Mouse (Mus musculus) T-helper 17 cell (primary cell): ENCODE data around the gene Lrrc75a.

Experiments
- in situ Hi-C, 2 experiments: fragments of 300-600 bp; cut with MboI, MseI; formaldehyde crosslinking; loops; 1 replicate in 1 of 2; 2 replicates in 1 of 2; pipeline ENCODE4 v1.15.1; 2025; ENCODE audit warnings: high pct_unique_total_duplicates in 2 of 2

Lrrc75a gene

GRCm38 (mm10) chr11:62601732-62602618 lies 46.3 kb downstream of the Lrrc75a start:
- in situ Hi-C loops, result no loop called here

- in situ Hi-C loops, result loop anchor here in 1 of 2 experiments (10.0 kb wide), 1 partner anchor 1894 kb away; no protein-coding TSS in a partner anchor
These were observed 49.8 kb downstream of the Lrrc75a start for GRCm38 (mm10) chr11:62598571-62598970.

GRCm38 (mm10) chr11:62591904-62592575 lies 56.3 kb downstream of the Lrrc75a start:
- in situ Hi-C loops, result loop anchor here in 1 of 2 experiments (10.0 kb wide), 1 partner anchor 1887 kb away; no protein-coding TSS in a partner anchor

GRCm38 (mm10) chr11:62591026-62591425 lies 57.3 kb downstream of the Lrrc75a start:
- in situ Hi-C loops, result loop anchor here in 1 of 2 experiments (10.0 kb wide), 1 partner anchor 1886 kb away; no protein-coding TSS in a partner anchor

DNA sequence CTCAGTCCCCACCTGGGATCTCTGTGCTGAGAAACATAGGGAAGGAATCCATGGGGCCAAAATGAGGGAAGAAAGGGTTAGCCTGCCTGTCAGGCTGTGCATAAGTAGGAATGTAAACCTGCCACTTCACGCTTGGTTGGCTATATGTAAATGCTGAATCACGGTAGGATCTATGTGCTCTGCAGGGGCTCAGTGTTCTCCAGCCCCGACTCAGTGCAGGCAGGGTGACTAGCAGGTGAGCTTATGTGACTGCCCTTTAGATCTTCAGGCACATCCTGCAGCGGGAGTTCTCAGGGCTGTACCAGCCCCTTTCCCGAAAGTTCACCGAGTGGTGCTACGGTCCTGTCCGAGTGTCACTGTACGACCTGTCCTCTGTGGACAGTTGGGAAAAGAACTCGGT lies 58.9 kb downstream of the Lrrc75a start:
- in situ Hi-C loops, result no loop called here

DNA sequence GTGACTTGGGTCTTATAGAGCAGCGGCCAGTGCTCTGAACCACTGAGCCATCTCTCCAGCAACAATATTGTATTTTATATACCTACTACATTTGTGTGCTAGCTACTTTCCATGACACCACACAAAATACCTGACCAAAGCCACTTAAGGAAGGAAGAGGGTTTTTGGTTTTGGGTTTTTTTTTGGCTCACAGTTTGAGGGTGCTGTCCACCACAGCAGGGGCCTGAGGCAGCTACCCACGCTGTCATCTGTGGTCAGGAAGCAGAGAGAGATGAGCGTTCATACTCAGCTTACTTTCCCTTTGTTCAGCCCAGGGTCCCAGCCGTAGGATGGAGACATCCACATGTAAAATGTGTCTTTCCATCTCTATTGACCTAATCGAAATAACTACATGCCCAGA lies 61.3 kb downstream of the Lrrc75a start:
- in situ Hi-C loops, result no loop called here

DNA sequence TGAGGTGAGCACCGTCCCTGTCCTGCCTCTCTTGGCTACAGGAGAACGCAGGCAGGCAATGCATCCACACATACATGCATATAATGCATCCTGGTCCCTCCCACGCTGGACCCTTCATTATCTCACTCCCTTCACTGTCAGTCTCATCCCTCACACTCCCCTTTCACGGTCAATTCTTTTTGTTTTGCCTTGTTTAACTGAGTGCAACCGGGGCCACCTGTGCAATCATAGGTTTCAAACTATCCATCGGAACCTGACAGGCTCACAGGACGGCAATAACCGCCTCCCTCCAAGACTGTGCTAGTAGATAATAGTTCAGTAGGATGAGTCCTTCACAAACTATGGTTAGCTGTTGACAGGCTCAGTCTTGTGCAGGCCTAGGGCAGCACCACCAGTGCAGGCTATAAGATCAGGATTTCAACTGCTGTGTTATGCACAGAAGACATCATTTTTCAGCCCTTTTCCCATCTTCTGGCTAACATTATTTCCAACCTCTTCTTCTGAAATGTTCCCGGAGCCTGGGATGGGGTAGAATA lies 63.6 kb downstream of the Lrrc75a start:
- in situ Hi-C loops, result no loop called here

DNA sequence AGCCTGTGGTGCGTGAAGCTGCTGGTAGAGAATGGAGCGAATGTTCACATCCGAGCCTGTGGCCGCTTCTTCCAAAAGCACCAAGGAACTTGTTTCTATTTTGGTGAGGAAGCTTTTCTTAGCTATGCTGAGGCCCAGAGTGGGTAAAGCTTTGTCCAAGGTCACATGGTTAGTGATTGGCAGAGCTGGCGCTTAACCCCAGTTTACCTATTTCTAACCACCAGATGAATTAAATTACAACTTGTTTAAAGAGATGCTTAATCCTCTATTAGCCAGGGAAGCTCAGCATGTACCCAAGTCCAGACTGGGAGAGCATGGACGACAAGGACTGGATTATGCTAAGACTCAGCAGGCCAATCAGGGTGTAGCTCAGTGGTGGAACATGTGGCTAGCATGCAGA lies 65.3 kb downstream of the Lrrc75a start:
- in situ Hi-C loops, result no loop called here

GRCm38 (mm10) chr11:62576530-62577152 lies 71.7 kb downstream of the Lrrc75a start:
- in situ Hi-C loops, result no loop called here

DNA sequence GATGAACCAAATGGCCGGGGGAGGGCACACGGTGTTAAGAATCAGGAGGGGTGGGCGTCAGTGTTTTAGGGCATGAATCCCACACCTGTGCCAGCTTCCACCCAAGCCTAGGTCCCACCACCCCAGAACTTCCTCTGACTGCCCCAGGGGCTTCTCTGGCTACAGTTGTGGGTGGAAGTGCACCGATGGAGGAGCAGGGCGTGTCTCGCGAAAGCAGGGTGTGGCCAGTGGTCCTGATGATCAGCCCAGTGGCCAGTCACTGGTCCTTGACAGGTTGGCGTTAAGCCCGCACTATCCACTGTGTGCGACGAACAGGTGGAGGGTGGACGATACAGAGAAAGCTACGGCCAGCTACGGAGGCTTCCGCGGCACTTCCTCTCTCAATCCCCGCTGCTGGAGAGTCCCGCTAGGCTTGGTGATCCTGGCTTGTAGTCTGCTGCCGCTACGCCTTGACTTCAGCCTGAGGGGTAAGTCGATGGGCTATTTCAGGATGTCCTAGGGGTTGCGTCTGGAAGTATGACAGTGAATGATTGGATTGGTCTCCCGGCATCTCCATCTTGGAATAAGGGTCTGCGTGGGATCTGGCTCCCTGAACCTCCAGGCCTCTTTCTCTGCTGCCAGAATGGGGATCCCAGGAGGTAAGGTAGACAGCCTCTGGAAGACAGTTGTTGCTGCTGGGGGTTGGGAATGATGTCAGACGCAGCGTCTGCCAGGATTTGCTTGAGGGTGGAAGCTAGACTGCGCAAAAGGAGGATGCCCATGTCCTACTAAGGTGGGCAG lies 72.5 kb downstream of the Lrrc75a start:
- in situ Hi-C loops, result no loop called here

DNA sequence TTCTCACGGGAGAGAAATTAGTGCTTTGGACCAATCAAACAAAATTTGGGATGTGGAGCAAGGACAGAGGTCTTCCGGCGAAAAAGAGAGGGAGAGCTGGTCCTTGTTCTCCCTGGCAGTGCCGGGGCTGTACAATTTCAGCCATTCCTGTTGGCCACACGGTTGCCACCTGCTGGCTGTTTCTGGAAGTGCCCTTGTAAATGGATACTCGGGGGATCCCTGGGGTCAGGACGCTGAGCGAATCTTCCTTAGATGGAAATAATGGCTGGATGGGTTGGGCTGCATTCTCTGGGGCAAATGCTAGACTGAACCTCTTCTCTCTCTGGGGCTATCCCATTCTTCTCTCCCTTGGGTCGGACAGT lies 73.0 kb downstream of the Lrrc75a start:
- in situ Hi-C loops, result no loop called here

- in situ Hi-C loops, result no loop called here
These were observed 73.6 kb downstream of the Lrrc75a start for GRCm38 (mm10) chr11:62574703-62575085.

GRCm38 (mm10) chr11:62573959-62574702 lies 74.2 kb downstream of the Lrrc75a start, which contains the start of gene Trpv2:
Gene Trpv2 (plus strand): TSS chr11:62574486.
- in situ Hi-C loops, result no loop called here

DNA sequence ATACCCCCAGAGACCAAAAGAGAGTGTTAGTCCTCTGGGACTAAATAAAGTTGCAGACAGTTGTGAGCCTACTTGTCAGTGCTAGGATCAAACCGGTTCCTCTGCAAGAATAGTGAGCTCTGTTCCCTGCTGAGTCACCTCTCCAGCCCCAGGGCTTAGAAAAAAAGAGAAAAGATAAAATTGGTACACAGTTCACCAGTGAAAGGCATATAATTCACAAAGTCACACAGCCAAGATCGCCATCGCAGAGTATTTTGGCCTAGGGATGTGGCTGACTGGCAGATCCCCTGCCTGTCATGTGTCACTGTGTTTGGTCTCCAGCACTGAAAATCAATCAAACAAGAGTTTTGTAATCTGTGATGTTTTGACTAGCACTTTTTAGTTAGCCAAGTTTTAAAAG lies 80.0 kb downstream of the Lrrc75a start:
- in situ Hi-C loops, result no loop called here

DNA sequence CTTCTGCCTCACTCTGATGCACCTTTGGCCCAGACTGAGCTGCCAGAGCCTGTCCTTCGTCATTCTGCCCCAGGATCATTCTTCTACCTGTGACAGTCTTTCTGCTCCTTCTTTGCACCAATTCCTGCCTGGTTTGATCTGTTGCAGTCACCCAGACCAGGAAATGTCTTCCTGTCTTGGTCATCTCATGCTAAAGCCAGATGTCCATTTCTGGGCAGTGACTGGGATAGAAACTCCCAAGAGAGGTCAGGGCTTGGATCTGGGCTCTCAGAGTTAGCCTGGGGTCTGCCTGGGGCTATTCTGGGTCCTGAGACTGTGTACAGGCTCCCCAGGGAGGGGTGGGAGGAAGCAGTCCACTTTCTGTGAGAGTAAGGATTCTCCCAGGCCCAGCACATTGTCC lies 82.1 kb downstream of the Lrrc75a start:
- in situ Hi-C loops, result no loop called here

DNA sequence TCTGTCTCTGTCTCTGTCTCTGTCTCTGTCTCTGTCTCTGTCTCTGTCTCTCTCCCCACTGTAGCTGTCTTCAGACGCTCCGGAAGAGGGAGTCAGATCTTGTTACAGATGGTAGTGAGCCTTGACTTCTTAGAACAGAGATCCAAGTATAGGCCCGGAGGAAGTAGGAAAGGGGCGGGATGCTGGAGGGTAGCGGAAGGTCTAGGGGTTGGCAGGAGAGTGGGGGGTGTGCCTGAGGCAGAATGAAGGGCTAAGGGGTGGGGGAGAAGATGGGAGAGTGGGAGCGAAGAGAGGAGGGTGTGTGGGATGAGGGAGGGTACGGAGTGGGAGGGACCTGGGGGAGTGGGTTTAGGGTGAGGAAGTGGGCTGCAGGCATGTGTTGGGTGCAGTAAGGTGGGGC lies 82.6 kb downstream of the Lrrc75a start:
- in situ Hi-C loops, result no loop called here

GRCm38 (mm10) chr11:62563590-62563989 lies 84.7 kb downstream of the Lrrc75a start:
- in situ Hi-C loops, result no loop called here

GRCm38 (mm10) chr11:62560463-62561016 lies 87.8 kb downstream of the Lrrc75a start:
- in situ Hi-C loops, result no loop called here

- in situ Hi-C loops, result no loop called here
These were observed 89.2 kb downstream of the Lrrc75a start for GRCm38 (mm10) chr11:62558961-62559646.

GRCm38 (mm10) chr11:62558152-62558551 lies 90.2 kb downstream of the Lrrc75a start:
- in situ Hi-C loops, result no loop called here
